Mouse (Mus musculus) CH12.LX (cell line): Measurements from ENCODE around the gene Stpg4. TPM values are rescaled to one million over a fixed set of nuclear protein-coding genes. Genes with fewer than 3 reads are reported as not detected.

Experiments used
- DNase-seq: peaks from one replicate; pipeline ENCODE4 v3.0.0-alpha.2; 2013; ENCODE audit errors: extremely low read depth
- H3K27ac ChIP-seq: 2 replicates; pipeline ENCODE4 v1.5.1; 2012; ENCODE audit warnings: low read depth, mild to moderate bottlenecking, control low read depth, moderate library complexity; ENCODE audit not compliant: insufficient read depth
- H3K27me3 ChIP-seq: replicated peaks from 2 replicates; pipeline ENCODE3; 2012; ENCODE audit warnings: inconsistent platforms
- H3K36me3 ChIP-seq, 2 experiments: replicated peaks in 1 of 2; 2 replicates each; pipeline versions ENCODE3 to v1.6.1; 2012; ENCODE audit warnings: inconsistent platforms in 1 of 2, low read length in 1 of 2, mild to moderate bottlenecking in 1 of 2, mixed read lengths in 1 of 2, moderate library complexity in 1 of 2; ENCODE audit not compliant: control insufficient read depth in 1 of 2, insufficient read depth in 1 of 2
- H3K4me1 ChIP-seq, 2 experiments: 2 replicates each; pipeline ENCODE4 v1.6.1; 2012; ENCODE audit warnings: inconsistent platforms in 1 of 2, moderate library complexity in 1 of 2; ENCODE audit not compliant: insufficient read depth in 2 of 2, control insufficient read depth in 1 of 2
- H3K4me2 ChIP-seq: 2 replicates; pipeline ENCODE4 v1.6.1; 2012; ENCODE audit warnings: low read depth, mild to moderate bottlenecking, control low read depth; ENCODE audit not compliant: poor library complexity, insufficient read depth, severe bottlenecking
- H3K4me3 ChIP-seq, 3 experiments: fragments of 150-350 bp in 1 of 3; sonication (generic) in 1 of 3; replicated peaks in 1 of 3; 2 replicates each; pipeline versions ENCODE3 to v1.5.1; 2011 to 2012; ENCODE audit warnings: low read depth in 2 of 3, low read length in 2 of 3, mild to moderate bottlenecking in 2 of 3, moderate library complexity in 2 of 3, control low read depth in 1 of 3, improper control_type of control experiment in 1 of 3, inconsistent platforms in 1 of 3, mixed read lengths in 1 of 3; ENCODE audit not compliant: poor library complexity in 1 of 3
- H3K79me2 ChIP-seq: replicated peaks from 2 replicates; pipeline ENCODE4 v1.6.1; 2012; ENCODE audit warnings: mild to moderate bottlenecking, moderate library complexity; ENCODE audit not compliant: control insufficient read depth, poor library complexity, insufficient read depth, severe bottlenecking; ENCODE audit errors: extremely low read depth
- H3K9ac ChIP-seq: 2 replicates; pipeline ENCODE4 v1.6.1; 2012; ENCODE audit warnings: low read depth, mild to moderate bottlenecking, control low read depth, moderate library complexity; ENCODE audit not compliant: insufficient read depth
- H3K9me3 ChIP-seq: replicated peaks from 2 replicates; pipeline ENCODE3; 2012; ENCODE audit warnings: low read length, inconsistent platforms, mixed read lengths
- CHD1 ChIP-seq: IDR thresholded peaks from 2 replicates; pipeline ENCODE4 v1.6.1; 2012; ENCODE audit warnings: low read depth, low read length, improper control_type of control experiment, inconsistent platforms
- CHD2 ChIP-seq: IDR thresholded peaks from 2 replicates; pipeline ENCODE4 v1.6.1; 2011; ENCODE audit warnings: low read length, improper control_type of control experiment
- CTCF ChIP-seq, 2 experiments: IDR thresholded peaks in 1 of 2; conservative IDR thresholded peaks in 1 of 2; 2 replicates each; pipeline ENCODE4 v1.5.1; 2011 to 2012; ENCODE audit warnings: low read depth in 2 of 2, low read length in 2 of 2, improper control_type of control experiment in 1 of 2, inconsistent platforms in 1 of 2, mild to moderate bottlenecking in 1 of 2, moderate library complexity in 1 of 2
- EP300 ChIP-seq: IDR thresholded peaks from 2 replicates; pipeline ENCODE4 v1.6.1; 2011; ENCODE audit warnings: low read length, improper control_type of control experiment
- ETS1 ChIP-seq: conservative IDR thresholded peaks from 2 replicates; pipeline ENCODE4 v1.6.1; 2012; ENCODE audit warnings: low read depth, mild to moderate bottlenecking, inconsistent platforms, low read length, improper control_type of control experiment, moderate library complexity
- GABPA ChIP-seq: IDR thresholded peaks from 2 replicates; pipeline ENCODE4 v1.6.1; 2012; ENCODE audit warnings: low read depth, low read length, improper control_type of control experiment, inconsistent platforms; ENCODE audit not compliant: insufficient replicate concordance
- JUN ChIP-seq: IDR thresholded peaks from 2 replicates; pipeline ENCODE4 v1.6.1; 2011; ENCODE audit warnings: low read depth, mild to moderate bottlenecking, low read length, improper control_type of control experiment, moderate library complexity; ENCODE audit not compliant: insufficient read depth
- KAT2A ChIP-seq: IDR thresholded peaks from 2 replicates; pipeline ENCODE4 v1.6.1; 2012; ENCODE audit warnings: low read length, improper control_type of control experiment, inconsistent platforms; ENCODE audit not compliant: insufficient replicate concordance
- MAX ChIP-seq: IDR thresholded peaks from 2 replicates; pipeline ENCODE4 v1.6.1; 2011; ENCODE audit warnings: low read length, improper control_type of control experiment
- MXI1 ChIP-seq: IDR thresholded peaks from 2 replicates; pipeline ENCODE4 v1.6.1; 2011; ENCODE audit warnings: mild to moderate bottlenecking, low read depth, low read length, improper control_type of control experiment
- NELFE ChIP-seq: IDR thresholded peaks from 2 replicates; pipeline ENCODE4 v1.6.1; 2011; ENCODE audit warnings: low read depth, low read length, improper control_type of control experiment
- RCOR1 ChIP-seq: conservative IDR thresholded peaks from 2 replicates; pipeline ENCODE4 v1.6.1; 2012; ENCODE audit warnings: low read depth, mild to moderate bottlenecking, inconsistent platforms, low read length, improper control_type of control experiment
- SIN3A ChIP-seq: IDR thresholded peaks from 2 replicates; pipeline ENCODE4 v1.6.1; 2012; ENCODE audit warnings: low read length, improper control_type of control experiment, inconsistent platforms
- SMC3 ChIP-seq: IDR thresholded peaks from 2 replicates; pipeline ENCODE4 v1.6.1; 2011; ENCODE audit warnings: low read depth, low read length, improper control_type of control experiment
- UBTF ChIP-seq: IDR thresholded peaks from 2 replicates; pipeline ENCODE4 v1.6.1; 2012; ENCODE audit warnings: low read depth, mild to moderate bottlenecking, inconsistent platforms, low read length, improper control_type of control experiment, moderate library complexity
- USF1 ChIP-seq: IDR thresholded peaks from 2 replicates; pipeline ENCODE4 v1.6.1; 2014; ENCODE audit warnings: low read depth, mild to moderate bottlenecking, inconsistent platforms, low read length, improper control_type of control experiment
- USF2 ChIP-seq: conservative IDR thresholded peaks from 2 replicates; pipeline ENCODE4 v1.6.1; 2011; ENCODE audit warnings: low read depth, low read length, improper control_type of control experiment
- ZC3H11A ChIP-seq: IDR thresholded peaks from 2 replicates; pipeline ENCODE4 v1.6.1; 2012; ENCODE audit warnings: low read depth, mild to moderate bottlenecking, inconsistent platforms, low read length, improper control_type of control experiment
- ZKSCAN1 ChIP-seq: IDR thresholded peaks from 2 replicates; pipeline ENCODE4 v1.6.1; 2012; ENCODE audit warnings: low read depth, inconsistent platforms, low read length, improper control_type of control experiment, borderline replicate concordance
- dilution Hi-C: fragments of 300-500 bp; cut with MboI; formaldehyde crosslinking; loops from 2 replicates; pipeline ENCODE4 v1.14.3; 2020; ENCODE audit warnings: low sequenced_read_pairs; ENCODE audit not compliant: extremely low pct_unique_long_range_greater_than_20kb, extremely low pct_ligation_motif_present
- in situ Hi-C: fragments of 300-500 bp; cut with MboI; formaldehyde crosslinking; loops from 3 replicates; pipeline ENCODE4 v1.14.3; 2019; ENCODE audit warnings: low sequenced_read_pairs, low pct_ligation_motif_present, low pct_unique_long_range_greater_than_20kb, mixed read lengths
- polyA plus RNA-seq: library from polyadenylated mRNA; unstranded; fragments of >175 nt; gene quantifications from 2 replicates; pipeline ENCODE4 v1.2.1, GENCODE M21; 2012; ENCODE audit warnings: low read depth; ENCODE audit not compliant: insufficient read length
- total RNA-seq, 2 experiments: library from RNA; depleted of rRNA; stranded (reverse); fragments of 300-350 nt in 1 of 2; fragments of >200 nt in 1 of 2; gene quantifications; 2 replicates each; pipeline ENCODE4 v1.2.3; 2012 to 2014

Stpg4 gene
- total and polyA plus RNA-seq, 3 experiments: not detected

- H3K27me3 ChIP-seq: no peaks in the 10 kb centered on the region
- H3K79me2 ChIP-seq: no peaks in the 10 kb centered on the region
- H3K4me3 ChIP-seq: no peak overlapping the region
- dilution Hi-C loops (no loop called here), in situ Hi-C loops (no loop called here)
- no peaks in the 10 kb centered on the region for H3K4me1 ChIP-seq
- H3K9ac ChIP-seq: no peak overlapping the region
- no peak overlapping the region for H3K4me2 ChIP-seq
- no peaks in the 10 kb centered on the region for H3K9me3 ChIP-seq
- no peak overlapping the region for H3K27ac ChIP-seq
- no peak for DNase-seq
- no peaks in the 10 kb centered on the region for H3K36me3 ChIP-seq
- no peak for TF ChIP-seq USF1
- TF ChIP-seq ETS1: no peak
- TF ChIP-seq CHD1: no peak
- no peak for TF ChIP-seq SIN3A
- TF ChIP-seq CTCF (conservative IDR thresholded peaks at IDR 0.05 in 1 of 2, IDR thresholded peaks at IDR 0.05 in 1 of 2; ENCODE audit: low read depth in 2 of 2, low read length in 2 of 2): no peak
- no peak for TF ChIP-seq EP300
- TF ChIP-seq GABPA: no peak
- TF ChIP-seq SMC3: no peak
- TF ChIP-seq JUN: no peak
- no peak for TF ChIP-seq USF2
- TF ChIP-seq MXI1: no peak
- TF ChIP-seq ZC3H11A: no peak
Observed at GRCm38 (mm10) chr17:87405576-87405975, 22.0 kb downstream of the Stpg4 start.

DNA sequence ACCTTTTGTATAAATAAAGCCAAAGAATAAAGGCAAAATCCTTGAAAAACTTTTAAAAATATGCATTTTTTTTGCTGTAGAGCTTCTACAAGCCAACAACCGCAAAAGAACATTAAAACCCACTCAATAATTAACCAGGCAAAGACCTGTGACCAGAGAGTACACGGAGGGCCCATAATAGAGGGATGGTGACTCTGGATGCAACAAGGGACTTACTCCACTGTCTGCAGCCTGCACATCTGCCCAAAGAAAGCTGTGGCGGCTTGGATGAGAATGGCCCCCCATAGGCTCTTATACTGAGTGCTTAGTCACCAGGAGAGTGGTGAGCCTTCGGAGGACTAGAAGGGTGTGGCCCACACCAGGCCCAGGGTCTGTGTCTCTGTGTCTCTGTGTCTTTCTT is 24.1 kb downstream of the Stpg4 start:
- Histone ChIP-seq H3K9ac (no peak overlapping the region), H3K4me3 (no peak overlapping the region), H3K27me3 (no peaks in the 10 kb centered on the region), H3K36me3 (no peaks in the 10 kb centered on the region), H3K79me2 (no peaks in the 10 kb centered on the region), H3K27ac (no peak overlapping the region), H3K4me1 (no peaks in the 10 kb centered on the region)
- in situ Hi-C loops (no loop called here), dilution Hi-C loops (no loop called here)
- TF ChIP-seq CHD2: no peak
- no peak for TF ChIP-seq NELFE
- TF ChIP-seq UBTF: no peak
- TF ChIP-seq MAX: no peak
- TF ChIP-seq ZKSCAN1: no peak
- TF ChIP-seq RCOR1: no peak
- no peak for TF ChIP-seq KAT2A
- TF ChIP-seq, all 38 proteins: peak for 0
- H3K9me3 ChIP-seq: no peaks in the 10 kb centered on the region
- DNase-seq: no peak
- H3K4me2 ChIP-seq: no peak overlapping the region
